Mouse (Mus musculus) embryonic fibroblast, embryonic 13.5 days (primary cell): ENCODE results near the gene Nrbp1.

Source experiments
- CTCF ChIP-seq: IDR thresholded peaks from 2 replicates; pipeline ENCODE4 v1.5.1; 2011; ENCODE audit warnings: mild to moderate bottlenecking, control low read depth, low read length, moderate library complexity, borderline replicate concordance; ENCODE audit not compliant: insufficient read depth
- POLR2A ChIP-seq: IDR thresholded peaks from 2 replicates; pipeline ENCODE4 v1.6.1; 2011; ENCODE audit warnings: low read depth, mild to moderate bottlenecking, control low read depth, low read length, moderate library complexity

DNA sequence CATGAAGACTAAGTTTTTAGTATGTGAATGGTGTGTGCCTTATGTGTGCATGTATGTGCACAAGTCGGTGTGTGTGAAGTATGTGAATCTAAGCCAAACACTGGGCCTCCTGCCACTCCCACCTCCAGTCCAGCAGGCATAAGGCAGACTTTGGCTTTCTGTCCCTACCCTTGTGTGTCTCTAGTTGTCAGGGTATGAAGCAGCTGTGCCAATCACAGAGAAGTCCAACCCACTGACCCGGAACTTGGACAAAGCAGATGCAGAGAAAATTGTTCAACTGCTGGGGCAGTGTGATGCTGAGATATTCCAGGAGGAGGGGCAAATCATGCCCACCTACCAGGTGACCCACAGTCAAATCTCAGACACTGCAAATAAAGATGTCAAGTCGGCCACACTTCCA, 57.3 kb downstream of the Nrbp1 start:
- TF ChIP-seq POLR2A (no peak), CTCF (no peak)
